Mouse (Mus musculus) kidney, adult 2 months (tissue): Measurements from ENCODE around the gene Slc9a7. TPM values are rescaled to one million over a fixed set of nuclear protein-coding genes. Genes with fewer than 3 reads are reported as not detected.

Experiments used
- DNase-seq: peaks from one replicate; pipeline ENCODE4 v3.0.0; 2021
- H3K27ac ChIP-seq: fragments of 200-500 bp; 2 replicates; pipeline ENCODE4 v1.5.1; 2012; ENCODE audit warnings: low read depth, low read length, control low read depth, inconsistent platforms; ENCODE audit not compliant: insufficient read depth
- H3K27me3 ChIP-seq: fragments of 200-500 bp; replicated peaks from 2 replicates; pipeline ENCODE4 v1.6.1; 2012; ENCODE audit warnings: mild to moderate bottlenecking, moderate library complexity, low read length, inconsistent platforms; ENCODE audit not compliant: control insufficient read depth, insufficient read depth
- H3K36me3 ChIP-seq: fragments of 200-500 bp; 2 replicates; pipeline ENCODE4 v1.6.1; 2012; ENCODE audit warnings: mild to moderate bottlenecking, moderate library complexity, low read length, inconsistent platforms; ENCODE audit not compliant: control insufficient read depth, insufficient read depth
- H3K4me1 ChIP-seq: fragments of 200-500 bp; 2 replicates; pipeline ENCODE4 v1.6.1; 2011; ENCODE audit warnings: low read length; ENCODE audit not compliant: control insufficient read depth, insufficient read depth
- H3K4me3 ChIP-seq: fragments of 200-500 bp; 2 replicates; pipeline ENCODE4 v1.5.1; 2011; ENCODE audit warnings: mild to moderate bottlenecking, low read depth, low read length, control low read depth; ENCODE audit not compliant: insufficient read depth
- CTCF ChIP-seq: fragments of 200-500 bp; conservative IDR thresholded peaks from 2 replicates; pipeline ENCODE4 v1.5.1; 2011; ENCODE audit warnings: low read depth, mild to moderate bottlenecking, control low read depth, low read length, moderate library complexity, mixed read lengths; ENCODE audit not compliant: insufficient read depth, insufficient read length
- POLR2A ChIP-seq: fragments of 200-500 bp; IDR thresholded peaks from one replicate; pipeline ENCODE4 v1.6.1; 2011; ENCODE audit warnings: low read depth, low read length, control low read depth
- WGBS: fragments of 180-500 bp; shearing (Covaris S2); methylation state at CpG from one replicate; pipeline ENCODE4 v1.1.7; 2018; 5-methylcytosine and 5-hydroxymethylcytosine counted together
- polyA plus RNA-seq: library from polyadenylated mRNA; depleted of rRNA; stranded (reverse); fragments of >200 nt; gene quantifications from 2 replicates; pipeline ENCODE4 v1.2.3, GENCODE M21; 2012; rRNA removed

Slc9a7 gene
- polyA plus RNA-seq, 1 experiment: 1.9 TPM

GRCm38 (mm10) chrX:20070196-20070595 lies 221.4 kb downstream of the Slc9a7 start:
- WGBS: 69% methylated on average over 4 of the region's 4 CpGs

GRCm38 (mm10) chrX:20066636-20067035 lies 225.0 kb downstream of the Slc9a7 start:
- peak; percentile 22 for DNase-seq
- Histone ChIP-seq H3K4me1 (peaks cover 2% of the 10 kb centered on the region; the same call in 1 of the 2 replicates), H3K27me3 (no peaks in the 10 kb centered on the region), H3K36me3 (no peaks in the 10 kb centered on the region), H3K4me3 (no peak overlapping the region), H3K27ac (no peak overlapping the region; the same call in 1 of the 2 replicates)
- TF ChIP-seq CTCF (no peak), POLR2A (no peak)

More at GRCm38 (mm10) chrX:20070196-20070595, 221.4 kb downstream of the Slc9a7 start:
- Histone ChIP-seq H3K4me3 (no peak overlapping the region), H3K27ac (peak overlapping the region; percentile 22; the same call in 1 of the 2 replicates), H3K36me3 (no peaks in the 10 kb centered on the region), H3K27me3 (no peaks in the 10 kb centered on the region), H3K4me1 (peaks cover 2% of the 10 kb centered on the region; the same call in 1 of the 2 replicates)
- TF ChIP-seq CTCF: no peak
- no peak for TF ChIP-seq POLR2A
- no peak for DNase-seq

GRCm38 (mm10) chrX:20061764-20062480 lies 229.7 kb downstream of the Slc9a7 start:
- Histone ChIP-seq H3K27me3 (no peaks in the 10 kb centered on the region), H3K36me3 (no peaks in the 10 kb centered on the region), H3K4me3 (no peak overlapping the region), H3K27ac (no peak overlapping the region), H3K4me1 (no peaks in the 10 kb centered on the region)
- peak; percentile 11 for DNase-seq
- WGBS: 56% methylated on average over 3 of the region's 3 CpGs
- TF ChIP-seq CTCF (no peak), POLR2A (no peak)

DNA sequence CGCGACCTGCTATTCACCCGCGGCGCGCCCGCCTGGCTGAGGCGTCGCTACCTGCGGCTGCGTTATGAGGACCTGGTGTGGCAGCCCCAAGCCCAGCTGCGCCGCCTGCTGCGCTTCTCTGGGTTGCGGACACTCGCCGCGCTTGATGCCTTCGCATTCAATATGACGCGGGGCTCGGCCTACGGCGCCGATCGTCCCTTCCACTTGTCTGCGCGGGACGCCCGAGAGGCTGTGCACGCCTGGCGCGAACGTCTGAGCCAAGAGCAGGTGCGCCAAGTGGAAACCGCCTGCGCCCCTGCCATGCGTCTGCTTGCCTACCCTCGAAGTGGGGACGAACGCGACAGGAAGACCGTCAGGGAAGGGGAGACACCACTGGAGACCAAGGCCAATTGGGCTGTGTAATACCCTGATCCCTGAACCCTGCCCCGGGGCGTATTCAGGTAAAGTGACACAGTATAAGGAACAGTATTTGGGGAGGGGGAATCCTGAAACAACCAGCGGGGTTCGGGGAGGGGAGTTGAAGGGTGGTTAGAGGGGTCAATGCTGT lies 230.8 kb downstream of the Slc9a7 start:
- TF ChIP-seq CTCF (no peak), POLR2A (no peak)
- no peaks in the 10 kb centered on the region for H3K36me3 ChIP-seq
- H3K27me3 ChIP-seq: no peaks in the 10 kb centered on the region
- 4% methylated on average over 47 of the region's 47 CpGs for WGBS
- peak overlapping the region; percentile 76 for H3K4me3 ChIP-seq
- 0 out of 2 replicates have a peak overlapping the region, but pooled peaks have one; percentile 12 for H3K27ac ChIP-seq
- no peaks in the 10 kb centered on the region for H3K4me1 ChIP-seq
- DNase-seq: peak; percentile 42

GRCm38 (mm10) chrX:20060096-20060768 lies 231.4 kb downstream of the Slc9a7 start:
- WGBS: 2% methylated on average over 50 of the region's 65 CpGs
- Histone ChIP-seq H3K4me1 (no peaks in the 10 kb centered on the region), H3K27ac (peak overlapping the region; percentile 36; the same call in 1 of the 2 replicates), H3K36me3 (no peaks in the 10 kb centered on the region), H3K27me3 (no peaks in the 10 kb centered on the region), H3K4me3 (peak overlapping the region; percentile 76)
- DNase-seq: peak; percentile 11
- TF ChIP-seq CTCF: no peak
- no peak for TF ChIP-seq POLR2A

GRCm38 (mm10) chrX:20059381-20059971 lies 232.1 kb downstream of the Slc9a7 start, which contains the start of gene Chst7:
Chst7 (plus strand) TSS chrX:20059560.
- Histone ChIP-seq H3K27me3 (no peaks in the 10 kb centered on the region), H3K27ac (peak within 1 kb of the TSS; percentile 36; the same call in 1 of the 2 replicates), H3K4me1 (no peaks in the 10 kb centered on the region), H3K4me3 (peak within 1 kb of the TSS; percentile 76), H3K36me3 (no peaks in the 10 kb centered on the region)
- TF ChIP-seq POLR2A: peak; percentile 24
- no peak for TF ChIP-seq CTCF
- DNase-seq: peak; percentile 91
- 1% methylated on average over 38 of the region's 40 CpGs for WGBS

Other genes starting within 250 kb of the Slc9a7 start
- gene Chst7, start 232.2 kb downstream of the Slc9a7 start, polyA plus RNA-seq: 4.1 and 6.0 TPM in 2 replicates
- gene Rp2, start 72.7 kb upstream of the Slc9a7 start, polyA plus RNA-seq: 5.7 and 7.1 TPM in 2 replicates
- gene Jade3, start 133.9 kb upstream of the Slc9a7 start, polyA plus RNA-seq: 0.69 and 0.84 TPM in 2 replicates